Mouse (Mus musculus): Measurements from ENCODE around the gene Kdm4c.

DNA sequence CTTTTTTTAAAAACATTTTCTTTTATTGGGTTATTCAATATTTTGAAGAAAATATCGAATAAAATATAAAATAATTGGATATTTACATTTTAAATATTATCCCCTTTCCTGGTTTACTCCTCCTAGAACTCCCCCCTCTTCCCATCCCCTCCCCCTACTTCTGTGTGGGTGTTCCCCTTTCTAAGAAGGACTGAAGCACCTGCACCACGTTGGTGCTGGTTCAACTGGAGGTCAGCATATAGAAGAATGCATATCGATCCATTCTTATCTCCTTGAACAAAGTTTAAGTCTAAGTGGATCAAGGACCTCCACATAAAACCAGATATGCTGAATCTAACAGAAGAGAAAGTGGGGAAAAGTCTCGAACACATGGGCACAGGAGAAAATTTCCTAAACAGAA is 144.3 kb downstream of the Kdm4c start:
- TF ChIP-seq CTCF (IDR thresholded peaks at IDR 0.05; ENCODE audit: insufficient read depth, low read depth, low read length) (no peak), POLR2A (IDR thresholded peaks at IDR 0.05; ENCODE audit: insufficient read depth, low read depth, low read length) (no peak)

All from olfactory bulb, adult 2 months (tissue).